Mouse (Mus musculus) brain, embryonic 14.5 days (tissue): ENCODE data around the gene Cgnl1. TPM values are rescaled to one million over a fixed set of nuclear protein-coding genes. Genes with fewer than 3 reads are reported as not detected.
"Not testable (repeated sequence)": the region's sequence is repeated elsewhere in the genome, so short reads cannot be mapped to it uniquely, and the experiment has no call there.

Experiments used
- DNase-seq: peaks from one replicate; pipeline ENCODE4 v3.0.0-alpha.2; 2011; ENCODE audit warnings: low read depth
- CTCF ChIP-seq: fragments of 200-500 bp; IDR thresholded peaks from 2 replicates; pipeline ENCODE4 v1.5.1; 2012; ENCODE audit warnings: inconsistent platforms, mild to moderate bottlenecking, moderate library complexity, borderline replicate concordance; ENCODE audit not compliant: insufficient read depth, insufficient read length; ENCODE audit errors: extremely low read depth
- POLR2A ChIP-seq: fragments of 200-500 bp; IDR thresholded peaks from 2 replicates; pipeline ENCODE4 v1.6.1; 2012; ENCODE audit warnings: mild to moderate bottlenecking, inconsistent platforms, borderline replicate concordance; ENCODE audit not compliant: poor library complexity, insufficient read depth, insufficient read length, severe bottlenecking; ENCODE audit errors: extremely low read depth
- polyA plus RNA-seq: library from polyadenylated mRNA; depleted of rRNA; stranded (reverse); fragments of >200 nt; gene quantifications from 2 replicates; pipeline ENCODE4 v1.2.3, GENCODE M21; 2012

Cgnl1 gene
- polyA plus RNA-seq, 1 experiment: 8.2 TPM

GRCm38 (mm10) chr9:71636854-71637253 lies 134.5 kb downstream of the Cgnl1 start:
- peak; percentile 73 for DNase-seq
- TF ChIP-seq POLR2A: no peak
- TF ChIP-seq CTCF: no peak

- DNase-seq: no peak
- TF ChIP-seq POLR2A: no peak
- TF ChIP-seq CTCF: no peak
Measured at GRCm38 (mm10) chr9:71635627-71636026, 135.8 kb downstream of the Cgnl1 start.

GRCm38 (mm10) chr9:71634916-71635315 lies 136.5 kb downstream of the Cgnl1 start:
- DNase-seq: no peak
- TF ChIP-seq CTCF (no peak), POLR2A (no peak)

- TF ChIP-seq CTCF (no peak), POLR2A (no peak)
Measured at GRCm38 (mm10) chr9:71628921-71629320, 142.5 kb downstream of the Cgnl1 start.

GRCm38 (mm10) chr9:71628286-71628685 lies 143.1 kb downstream of the Cgnl1 start:
- peak; percentile 50 for DNase-seq
- no peak for TF ChIP-seq CTCF
- no peak for TF ChIP-seq POLR2A

More at GRCm38 (mm10) chr9:71628921-71629320, 142.5 kb downstream of the Cgnl1 start:
- DNase-seq: no peak

GRCm38 (mm10) chr9:71625961-71626360 lies 145.4 kb downstream of the Cgnl1 start:
- DNase-seq: no peak
- no peak for TF ChIP-seq POLR2A
- no peak for TF ChIP-seq CTCF

- DNase-seq: peak; percentile 59
- TF ChIP-seq POLR2A: no peak
- peak; percentile 68; the same call in 1 of the 2 replicates for TF ChIP-seq CTCF
Measured at GRCm38 (mm10) chr9:71624793-71625495, 146.5 kb downstream of the Cgnl1 start.

GRCm38 (mm10) chr9:71623871-71624569 lies 147.4 kb downstream of the Cgnl1 start:
- TF ChIP-seq CTCF (peak; percentile 87; the same call in 1 of the 2 replicates), POLR2A (no peak)
- DNase-seq: peak; percentile 76

GRCm38 (mm10) chr9:71622593-71622992 lies 148.8 kb downstream of the Cgnl1 start:
- DNase-seq: no peak
- no peak for TF ChIP-seq POLR2A
- no peak for TF ChIP-seq CTCF

- no peak for DNase-seq
- TF ChIP-seq CTCF: no peak
- TF ChIP-seq POLR2A: no peak
Measured at GRCm38 (mm10) chr9:71621968-71622367, 149.4 kb downstream of the Cgnl1 start.

- DNase-seq: not testable (repeated sequence)
Measured at GRCm38 (mm10) chr9:71620116-71620515, 151.3 kb downstream of the Cgnl1 start.

- DNase-seq: no peak
- TF ChIP-seq CTCF (peak; percentile 54), POLR2A (no peak)
Measured at GRCm38 (mm10) chr9:71617363-71617762, 154.0 kb downstream of the Cgnl1 start.

GRCm38 (mm10) chr9:71616185-71616584 lies 155.2 kb downstream of the Cgnl1 start:
- DNase-seq: peak; percentile 87
- TF ChIP-seq CTCF: peak; percentile 82; the same call in 1 of the 2 replicates
- TF ChIP-seq POLR2A: no peak

GRCm38 (mm10) chr9:71614643-71615042 lies 156.8 kb downstream of the Cgnl1 start:
- TF ChIP-seq CTCF: peak; percentile 63; the same call in 1 of the 2 replicates
- TF ChIP-seq POLR2A: no peak
- no peak for DNase-seq
